Mouse (Mus musculus): ENCODE data around the gene 1700001C02Rik. TPM values are rescaled to one million over a fixed set of nuclear protein-coding genes. Genes with fewer than 3 reads are reported as not detected.

1700001C02Rik gene
- total RNA-seq, 2 experiments from 2014 or later: not detected

DNA sequence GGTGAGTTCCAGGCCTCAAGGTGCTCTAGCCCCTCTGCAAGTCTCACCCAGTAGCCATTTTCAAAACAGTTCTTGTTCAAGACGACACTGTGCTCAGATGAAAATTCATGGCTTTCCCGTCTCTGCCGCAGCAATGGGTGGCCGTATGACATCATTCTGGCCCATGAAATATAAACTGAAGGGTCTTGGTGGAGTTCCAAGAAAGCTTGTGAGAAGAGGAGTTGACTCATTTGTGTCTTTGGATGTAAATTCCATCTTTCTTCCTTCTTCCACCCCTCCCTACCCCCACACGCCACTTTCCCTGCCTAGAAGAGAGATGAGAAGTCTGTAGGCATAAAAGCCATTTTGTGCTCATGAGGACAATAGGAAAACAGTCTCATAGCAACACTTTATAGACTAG lies 25.0 kb downstream of the 1700001C02Rik start:
- no peak for ATAC-seq (replicated peaks; ENCODE audit: low FRiP score, low TSS enrichment, poor library complexity, severe bottlenecking)

DNA sequence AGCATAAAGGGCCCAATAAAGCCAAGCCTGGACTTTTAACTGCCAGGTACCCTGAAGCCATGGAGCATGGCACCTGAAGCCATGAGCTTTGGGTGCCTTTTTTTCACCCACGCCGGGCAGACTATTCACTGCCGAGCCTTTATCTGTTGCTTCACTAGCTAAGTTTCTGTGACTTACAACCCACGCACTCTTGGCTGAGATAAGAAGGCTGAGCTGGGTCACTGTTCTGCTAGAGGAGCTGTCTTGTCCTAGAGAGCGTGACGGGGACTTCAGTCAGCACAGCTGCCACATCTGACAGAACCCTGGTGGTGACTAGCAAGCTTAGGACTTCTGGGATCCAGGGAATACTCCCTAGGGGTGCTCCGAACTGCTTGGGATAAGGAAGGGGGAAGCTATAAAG lies 27.9 kb downstream of the 1700001C02Rik start:
- ATAC-seq (replicated peaks; ENCODE audit: low FRiP score, low TSS enrichment, poor library complexity, severe bottlenecking): 0 out of 2 replicates have a peak, but pooled peaks have one; percentile 37

DNA sequence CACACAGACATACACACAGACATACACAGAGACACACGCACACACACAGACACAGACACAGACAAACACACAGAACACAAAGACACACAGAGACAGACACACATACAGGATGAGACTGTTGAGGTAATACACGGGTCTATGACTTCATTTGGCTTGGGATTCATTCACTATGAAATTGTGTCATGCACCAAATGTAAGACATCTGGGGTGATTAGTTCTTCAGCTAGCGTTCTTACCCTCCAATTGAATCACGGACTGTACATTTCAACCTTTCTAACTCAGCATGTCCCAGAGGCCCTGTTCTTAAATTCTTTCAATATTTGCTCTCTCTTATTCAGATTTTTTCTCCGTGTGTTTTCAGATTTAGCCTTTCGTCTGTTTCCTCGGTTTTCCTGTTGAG lies 28.8 kb downstream of the 1700001C02Rik start:
- no peak for ATAC-seq (replicated peaks; ENCODE audit: low FRiP score, low TSS enrichment, poor library complexity, severe bottlenecking)

DNA sequence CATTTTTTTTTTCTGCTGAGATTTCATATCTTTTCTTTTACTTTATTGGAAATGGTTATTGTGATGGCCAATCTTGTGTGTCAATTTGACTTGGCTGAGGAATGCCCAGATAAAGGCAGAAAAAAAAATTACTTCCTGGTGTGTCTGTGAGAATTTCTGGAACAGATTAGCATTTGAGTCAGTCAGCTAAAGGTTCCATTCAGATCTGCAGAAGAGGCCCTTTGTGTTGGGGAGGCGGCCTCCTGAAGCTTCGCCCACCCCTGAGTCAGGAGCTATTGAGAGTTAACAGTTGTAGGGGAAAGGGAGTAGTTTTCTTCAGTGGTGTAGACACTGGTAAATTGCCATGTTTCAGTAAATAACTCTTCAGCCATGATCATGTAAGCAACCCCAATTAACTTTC lies 29.4 kb downstream of the 1700001C02Rik start:
- no peak for ATAC-seq (replicated peaks; ENCODE audit: low FRiP score, low TSS enrichment, poor library complexity, severe bottlenecking)

DNA sequence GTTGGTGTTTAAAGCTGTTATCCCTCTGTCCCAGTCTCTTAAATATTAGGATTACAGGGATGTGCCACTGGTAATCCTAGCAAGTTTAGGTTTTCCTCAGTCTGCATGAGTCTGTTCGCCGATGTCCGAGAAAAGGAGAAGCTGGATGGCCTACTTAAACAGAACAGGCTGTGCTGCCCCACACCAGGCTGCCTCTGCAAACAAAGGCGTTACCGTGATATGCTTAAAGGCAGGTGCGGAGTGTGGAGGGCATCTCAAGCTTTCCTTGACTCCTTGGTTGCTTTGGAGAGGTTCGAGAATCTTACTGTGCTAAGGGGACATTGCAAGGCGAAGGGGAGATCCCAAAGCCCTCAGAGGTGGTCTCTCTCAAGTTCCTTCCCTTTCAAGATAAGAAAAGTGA lies 31.0 kb downstream of the 1700001C02Rik start:
- no peak for ATAC-seq (replicated peaks; ENCODE audit: low FRiP score, low TSS enrichment, poor library complexity, severe bottlenecking)

DNA sequence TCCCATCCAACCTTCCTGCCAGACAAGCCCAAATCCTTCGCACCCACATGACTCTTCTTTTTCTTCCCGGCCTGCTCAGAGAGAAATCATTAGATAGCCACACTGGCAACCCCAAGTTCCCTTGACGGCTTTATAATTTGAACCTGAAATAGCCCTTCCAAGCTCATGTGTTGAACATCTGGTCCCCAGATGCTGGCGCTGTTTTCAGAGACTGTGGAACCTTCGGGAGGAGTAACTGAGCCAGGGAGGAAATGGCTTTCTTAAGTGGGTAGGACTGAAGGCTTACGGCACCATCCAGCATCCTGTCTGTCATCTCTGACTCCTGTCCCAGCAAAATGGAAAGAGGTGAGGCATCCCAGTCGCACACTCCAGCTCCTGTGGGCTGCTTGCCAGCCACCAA lies 31.5 kb downstream of the 1700001C02Rik start:
- ATAC-seq (replicated peaks; ENCODE audit: low FRiP score, low TSS enrichment, poor library complexity, severe bottlenecking): no peak

DNA sequence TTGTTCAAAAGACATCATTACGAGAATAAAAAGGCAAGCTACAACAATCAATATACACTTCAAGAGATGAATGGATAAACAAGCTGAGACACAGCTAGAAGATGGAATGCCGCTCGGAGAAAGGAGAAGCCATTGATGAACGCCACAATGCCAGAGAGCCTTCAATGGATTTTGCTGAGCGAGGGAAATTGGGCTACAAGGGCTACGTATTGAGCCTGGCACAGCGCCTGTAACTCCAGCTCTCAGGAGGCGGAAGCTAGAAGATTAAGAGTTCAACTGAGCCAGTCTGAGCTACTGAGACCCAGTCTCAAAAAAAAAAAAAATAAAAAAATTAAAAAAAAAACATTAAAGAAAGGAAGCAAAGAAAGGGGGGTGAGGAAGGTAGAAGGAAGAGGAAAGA lies 47.3 kb downstream of the 1700001C02Rik start:
- ATAC-seq (replicated peaks; ENCODE audit: low FRiP score, low TSS enrichment, poor library complexity, severe bottlenecking): no peak

DNA sequence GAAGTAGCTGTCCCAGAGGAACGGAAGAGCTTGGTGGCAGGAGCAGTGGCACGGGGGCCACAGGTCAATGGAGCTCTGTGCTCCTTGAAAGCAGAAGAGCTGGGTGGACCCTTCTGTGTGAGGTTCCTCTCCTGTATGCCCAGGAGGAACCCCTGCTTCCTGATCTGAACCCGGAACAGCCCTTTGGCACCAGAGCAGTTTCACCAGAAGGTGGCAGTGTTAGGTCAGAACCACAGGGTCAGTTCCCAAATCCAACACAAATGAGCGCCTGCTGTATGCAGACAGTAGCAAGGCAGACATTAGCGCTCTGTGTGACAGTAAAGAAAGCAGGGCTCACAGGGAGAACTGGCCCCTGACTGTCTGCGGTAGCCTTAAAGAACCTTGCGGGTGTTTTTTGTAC lies 50.5 kb downstream of the 1700001C02Rik start:
- peak; percentile 54; the same call in 1 of the 2 replicates for ATAC-seq (replicated peaks; ENCODE audit: low FRiP score, low TSS enrichment, poor library complexity, severe bottlenecking)

DNA sequence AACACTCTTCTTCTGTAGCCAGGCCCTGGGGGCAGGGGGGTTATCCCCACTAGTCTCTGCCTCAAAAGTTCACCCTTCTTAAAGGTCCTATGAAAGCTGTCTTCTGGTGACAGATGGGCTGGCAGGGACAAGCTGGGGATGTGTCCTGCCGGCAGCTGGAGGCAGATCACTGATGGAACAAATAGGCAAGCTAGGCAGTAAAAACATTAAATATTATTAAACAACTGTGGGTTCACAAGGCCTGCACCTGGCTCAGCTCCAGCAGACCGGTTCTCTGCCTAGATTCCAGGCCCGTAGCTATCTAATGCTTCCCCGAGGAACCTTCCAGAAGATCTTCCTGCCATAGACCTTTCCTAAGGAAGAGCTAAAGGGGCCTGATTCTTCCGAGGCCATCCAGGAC lies 52.3 kb downstream of the 1700001C02Rik start:
- no peak for ATAC-seq (replicated peaks; ENCODE audit: low FRiP score, low TSS enrichment, poor library complexity, severe bottlenecking)

DNA sequence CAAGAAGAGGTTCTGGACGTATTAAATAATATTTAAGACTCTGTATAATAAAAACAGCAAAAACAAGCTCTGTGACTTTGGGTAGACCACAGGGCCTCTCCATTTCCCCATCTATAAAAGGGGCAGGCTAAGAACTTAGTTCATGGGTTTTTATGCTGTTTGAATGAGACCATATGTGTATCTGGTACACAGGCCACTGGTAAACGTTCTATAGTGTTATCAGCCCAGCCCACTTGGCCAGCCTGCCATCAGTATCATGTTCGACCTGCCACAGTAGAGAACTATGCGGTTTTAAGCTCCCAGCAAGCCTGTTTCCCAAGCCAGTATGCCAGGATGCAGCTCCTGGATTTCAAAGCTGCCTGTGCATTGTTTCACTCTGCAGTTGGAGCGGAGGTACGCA lies 52.7 kb downstream of the 1700001C02Rik start:
- ATAC-seq (replicated peaks; ENCODE audit: low FRiP score, low TSS enrichment, poor library complexity, severe bottlenecking): peak; percentile 94

DNA sequence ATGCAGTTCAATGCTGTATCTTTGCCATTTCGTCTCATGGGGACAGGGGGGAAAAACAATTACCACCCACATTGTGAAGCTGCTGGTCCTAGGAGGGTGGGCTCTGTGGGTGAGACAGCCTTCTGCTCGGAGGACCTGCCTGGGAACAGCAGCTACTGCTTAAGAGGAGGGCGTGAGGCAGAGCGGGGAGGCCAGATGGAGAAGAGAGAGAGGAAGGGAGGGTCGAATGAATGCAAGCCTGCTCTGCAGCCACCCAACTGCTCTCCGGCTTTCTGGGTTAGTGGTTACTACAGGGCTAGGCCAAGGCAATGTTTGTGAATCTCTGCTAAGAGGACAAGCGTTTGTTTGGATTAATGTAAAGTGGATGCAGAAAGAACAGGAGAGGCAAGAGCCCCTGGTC lies 53.6 kb downstream of the 1700001C02Rik start:
- no peak for ATAC-seq (replicated peaks; ENCODE audit: low FRiP score, low TSS enrichment, poor library complexity, severe bottlenecking)

DNA sequence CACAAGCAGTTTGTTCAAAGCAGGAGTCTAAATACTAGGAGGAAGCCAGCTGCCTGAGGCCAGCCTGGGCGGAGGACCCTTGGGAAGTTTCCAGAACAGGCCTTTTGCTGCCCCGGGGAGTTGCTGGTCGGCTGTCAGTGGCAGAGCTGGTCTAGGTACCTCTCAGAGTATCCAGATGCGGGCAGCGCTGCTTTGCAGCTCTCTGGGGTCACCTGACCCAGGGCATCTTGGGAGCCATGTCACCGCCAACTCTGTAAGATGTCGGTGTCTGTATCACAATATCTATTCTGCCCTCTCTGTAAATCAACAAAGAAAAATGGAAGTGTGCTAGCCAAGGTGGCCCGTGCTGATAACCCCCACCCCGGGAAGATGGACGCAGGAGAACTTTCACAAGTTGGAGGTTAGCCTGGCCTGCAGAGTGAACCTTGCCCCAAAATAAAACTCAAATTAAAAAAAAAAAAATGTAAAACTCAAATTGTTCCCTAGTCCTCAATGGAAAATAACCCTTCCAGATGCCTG lies 54.4 kb downstream of the 1700001C02Rik start:
- ATAC-seq (replicated peaks; ENCODE audit: low FRiP score, low TSS enrichment, poor library complexity, severe bottlenecking): peak; percentile 47

DNA sequence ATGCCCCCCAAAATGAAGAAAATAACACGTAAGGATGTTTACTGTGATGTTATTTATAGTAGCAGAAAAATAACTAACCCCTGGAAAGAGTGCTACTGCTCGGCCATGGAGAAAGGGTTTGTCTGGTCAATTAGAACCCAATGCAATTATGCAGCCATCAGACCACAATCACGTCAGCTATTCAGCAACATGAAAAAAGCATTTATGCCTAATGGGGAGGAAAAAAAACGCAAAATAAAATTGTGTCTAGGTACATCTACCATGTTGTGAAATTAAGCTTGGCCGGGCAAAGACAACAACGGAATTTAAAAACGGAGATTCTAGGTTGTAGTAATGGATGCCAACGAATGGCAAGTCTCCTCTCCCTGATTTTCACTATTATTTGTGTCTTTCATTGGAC lies 56.6 kb downstream of the 1700001C02Rik start:
- no peak for ATAC-seq (replicated peaks; ENCODE audit: low FRiP score, low TSS enrichment, poor library complexity, severe bottlenecking)

DNA sequence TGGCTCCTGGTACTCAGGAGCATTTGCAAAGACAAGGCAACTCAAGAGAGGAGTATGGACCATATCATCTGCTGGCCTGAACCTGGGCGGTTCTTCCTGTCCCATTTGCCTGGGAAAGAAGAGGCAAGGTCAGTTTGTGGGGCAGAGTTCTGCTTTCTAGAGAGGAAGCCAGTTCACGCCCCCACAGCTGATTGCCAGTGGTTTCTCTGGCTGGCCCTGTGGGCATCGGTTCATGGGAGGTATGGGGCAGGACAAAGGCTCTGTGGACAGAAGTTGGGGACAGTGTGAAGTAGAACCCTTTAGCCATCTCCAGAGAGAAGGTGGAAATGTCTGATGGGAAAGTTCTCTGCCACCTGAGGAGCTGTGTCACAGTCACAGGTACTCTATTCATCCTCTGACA lies 57.3 kb downstream of the 1700001C02Rik start:
- no peak for ATAC-seq (replicated peaks; ENCODE audit: low FRiP score, low TSS enrichment, poor library complexity, severe bottlenecking)

DNA sequence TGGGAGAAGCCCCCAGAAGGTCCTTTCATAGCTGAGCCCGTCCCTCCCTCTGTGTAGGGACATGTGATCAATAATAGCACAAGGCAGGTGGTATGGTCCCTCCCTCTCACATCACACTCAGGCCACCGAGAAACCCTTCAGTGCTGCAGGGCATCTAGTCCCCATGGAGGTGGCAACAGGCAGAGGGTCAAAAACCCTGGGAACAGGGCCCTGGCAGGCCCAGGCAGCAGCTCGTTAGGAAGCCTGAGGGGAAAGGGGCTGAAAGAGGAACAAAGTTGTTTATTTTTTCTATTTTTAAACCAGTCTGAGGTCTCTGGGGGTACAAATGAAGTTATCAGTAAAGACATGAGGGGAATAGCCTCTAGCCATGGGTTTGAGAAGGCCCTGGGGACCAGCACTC lies 58.4 kb downstream of the 1700001C02Rik start:
- ATAC-seq (replicated peaks; ENCODE audit: low FRiP score, low TSS enrichment, poor library complexity, severe bottlenecking): no peak

DNA sequence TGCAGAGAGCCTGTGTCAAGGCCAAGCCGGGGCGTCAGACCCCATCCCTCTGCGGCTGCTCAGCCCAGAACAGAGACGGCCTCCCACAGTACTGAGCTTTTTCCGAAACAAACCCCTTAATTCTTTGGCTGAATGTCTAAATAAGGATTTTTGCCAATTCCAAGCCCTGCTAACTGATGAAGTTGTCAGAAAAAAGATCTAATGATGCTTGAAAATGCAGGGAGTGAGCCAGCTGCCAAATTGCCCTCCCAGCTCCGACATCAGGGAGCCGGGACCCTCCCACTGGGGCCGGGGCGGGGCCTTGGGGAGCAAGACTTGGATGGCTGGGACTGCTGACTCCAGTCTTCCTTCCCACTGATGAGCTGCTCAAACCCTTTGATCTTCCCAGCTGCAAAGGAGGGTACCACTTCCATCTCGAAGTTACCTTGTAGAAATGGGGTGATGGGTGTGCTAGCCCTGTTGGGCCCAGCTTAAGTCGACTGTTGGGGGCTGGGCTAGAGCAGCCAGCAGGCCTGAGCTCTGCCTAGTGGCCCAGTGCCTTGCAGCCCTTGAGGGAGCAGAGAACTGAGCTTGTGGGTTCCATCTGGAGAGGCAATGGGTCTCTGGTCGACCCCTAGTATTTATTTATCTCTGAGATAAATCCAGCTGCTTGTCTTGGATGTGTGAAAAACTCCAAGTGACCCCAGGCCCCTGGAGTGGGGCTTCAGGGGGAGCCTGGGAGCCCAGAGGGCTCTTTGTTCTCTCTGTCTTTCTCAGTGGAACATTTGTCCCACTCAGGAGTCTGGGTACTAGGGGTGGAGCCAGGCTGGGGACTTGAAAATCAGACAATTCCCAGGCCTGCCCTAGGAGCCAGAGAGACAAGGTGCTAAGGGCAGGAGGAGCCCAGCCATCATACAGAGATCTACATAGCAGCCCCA lies 60.3 kb downstream of the 1700001C02Rik start:
- ATAC-seq (replicated peaks; ENCODE audit: low FRiP score, low TSS enrichment, poor library complexity, severe bottlenecking): no peak

DNA sequence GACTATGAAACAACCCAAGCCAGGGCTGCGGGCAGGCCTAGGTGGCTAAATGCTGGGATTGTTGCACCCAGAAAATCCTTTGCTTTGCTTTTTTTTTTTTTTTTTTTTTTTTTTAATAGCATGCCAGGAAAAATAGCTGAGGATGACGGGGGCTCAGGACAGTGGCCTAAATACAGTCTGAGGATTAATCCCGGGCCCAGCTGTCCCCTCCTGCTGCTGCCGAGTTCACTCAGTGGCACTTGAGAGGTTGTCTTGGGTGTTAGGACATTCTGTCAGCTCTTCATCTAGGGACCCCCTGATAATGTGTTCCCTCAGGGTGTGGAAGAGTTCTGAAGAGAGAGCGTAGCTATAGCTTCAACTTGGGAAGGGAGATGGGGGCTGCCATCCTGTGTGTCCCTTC lies 61.3 kb downstream of the 1700001C02Rik start:
- no peak for ATAC-seq (replicated peaks; ENCODE audit: low FRiP score, low TSS enrichment, poor library complexity, severe bottlenecking)

DNA sequence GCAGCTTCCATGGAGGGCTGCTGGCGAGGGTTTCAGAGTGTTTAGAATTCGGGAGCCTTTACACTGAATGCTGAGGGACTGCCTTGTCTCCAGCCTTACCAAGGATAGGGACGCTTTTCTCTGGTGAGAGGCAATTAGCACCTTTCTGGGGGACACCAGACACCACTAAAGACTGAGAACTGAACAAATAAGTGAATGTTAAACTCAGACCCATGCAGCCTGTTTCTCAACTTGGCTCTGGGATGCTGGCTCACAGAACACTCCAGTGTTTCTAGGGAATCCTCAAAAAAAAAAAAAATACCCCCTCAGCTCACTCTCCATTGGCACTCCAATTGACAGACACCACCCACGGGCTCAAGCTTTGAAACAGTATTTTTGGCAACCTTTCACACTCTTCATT lies 63.1 kb downstream of the 1700001C02Rik start:
- ATAC-seq (replicated peaks; ENCODE audit: low FRiP score, low TSS enrichment, poor library complexity, severe bottlenecking): no peak

Measured in megakaryocyte-erythroid progenitor cell, adult 5-6 weeks (primary cell).